Mouse (Mus musculus) megakaryocyte-erythroid progenitor cell, adult 5-6 weeks (primary cell): ENCODE results near the gene Unc93b1. TPM values are rescaled to one million over a fixed set of nuclear protein-coding genes. Genes with fewer than 3 reads are reported as not detected.

Experiments used
- ATAC-seq: replicated peaks from 2 replicates; pipeline ENCODE4 v1.8.0; 2016; ENCODE audit warnings: mild to moderate bottlenecking, inconsistent platforms; ENCODE audit not compliant: severe bottlenecking, poor library complexity, low FRiP score, low TSS enrichment
- total RNA-seq, 2 experiments: library from RNA; stranded (forward) in 1 of 2; stranded (reverse) in 1 of 2; fragments of 200-1000, 215-1000 nt in 1 of 2; fragments of >200 nt in 1 of 2; fragmentation: Nextera tagmentation in 1 of 2; gene quantifications; 2 replicates each; pipeline ENCODE4 v1.2.3; 2014 to 2017

Unc93b1 gene
- total RNA-seq, 2 experiments from 2014 or later: 9.1 to 16.4 TPM

DNA sequence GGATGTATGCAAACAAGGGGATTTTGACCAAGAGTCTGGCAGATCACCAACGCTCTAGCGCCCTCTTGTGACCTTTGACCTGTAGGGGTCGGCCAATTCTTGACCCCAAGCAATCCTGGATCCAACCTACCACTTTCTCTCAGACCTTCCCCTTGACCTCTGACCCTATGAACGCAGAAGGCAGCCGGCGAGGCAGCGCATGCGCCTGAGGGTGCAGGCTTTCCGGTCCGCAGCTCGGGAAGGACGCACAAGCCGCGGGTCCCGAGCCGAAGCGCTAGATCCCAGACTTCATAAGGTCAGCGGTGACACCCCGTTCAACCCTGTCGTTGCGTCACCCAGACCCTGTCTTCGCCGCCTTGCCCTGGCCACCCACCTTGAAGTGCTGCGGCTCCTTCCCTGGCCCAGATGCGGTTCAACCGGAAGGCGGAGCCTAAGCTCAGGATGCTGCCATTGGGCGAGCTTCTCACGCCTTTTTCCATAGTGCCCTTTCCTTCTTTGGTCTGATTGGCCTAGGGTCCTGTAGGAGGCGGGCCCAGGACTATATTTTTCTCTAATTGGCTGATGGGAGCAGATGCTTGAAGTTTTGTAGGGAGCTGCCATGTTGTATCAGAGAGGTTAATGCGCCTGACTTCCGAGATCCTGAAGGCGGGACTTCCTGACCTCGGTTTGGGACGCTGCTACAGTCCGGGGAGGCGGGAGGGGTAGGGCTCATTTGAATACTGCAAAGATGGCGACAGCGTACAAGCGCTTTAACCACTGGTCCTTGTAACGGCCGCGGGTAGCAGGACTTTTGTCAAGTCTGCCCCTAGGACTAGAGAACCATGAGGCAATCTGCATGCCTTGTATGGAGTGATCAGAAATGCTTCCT is 22.4 kb upstream of the Unc93b1 start, which contains the start of gene Ndufs8:
Gene Ndufs8, minus strand, starts transcription at position 438 of the 868 bp plus-strand sequence.
- ATAC-seq: peak; percentile 96

DNA sequence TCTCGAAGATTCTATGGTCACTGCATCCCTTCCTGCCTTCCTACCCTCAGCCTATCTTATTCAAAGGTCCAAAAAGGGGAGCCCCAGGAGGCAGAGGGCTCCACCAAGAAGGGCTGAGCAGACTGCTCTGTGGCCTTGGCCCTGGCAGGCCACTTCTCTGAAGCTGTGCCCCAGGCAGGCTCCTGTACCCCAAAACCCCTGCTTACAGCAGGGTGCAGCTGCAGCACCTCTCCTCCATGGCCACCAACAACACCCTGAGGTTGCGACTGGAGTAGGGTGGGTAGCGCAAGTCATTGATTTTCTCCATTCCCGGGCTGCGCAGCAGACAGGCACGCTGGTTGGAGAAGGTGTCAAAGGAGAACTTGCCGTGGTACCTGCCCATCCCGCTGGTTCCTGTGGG is 21.3 kb upstream of the Unc93b1 start:
- ATAC-seq: no peak

DNA sequence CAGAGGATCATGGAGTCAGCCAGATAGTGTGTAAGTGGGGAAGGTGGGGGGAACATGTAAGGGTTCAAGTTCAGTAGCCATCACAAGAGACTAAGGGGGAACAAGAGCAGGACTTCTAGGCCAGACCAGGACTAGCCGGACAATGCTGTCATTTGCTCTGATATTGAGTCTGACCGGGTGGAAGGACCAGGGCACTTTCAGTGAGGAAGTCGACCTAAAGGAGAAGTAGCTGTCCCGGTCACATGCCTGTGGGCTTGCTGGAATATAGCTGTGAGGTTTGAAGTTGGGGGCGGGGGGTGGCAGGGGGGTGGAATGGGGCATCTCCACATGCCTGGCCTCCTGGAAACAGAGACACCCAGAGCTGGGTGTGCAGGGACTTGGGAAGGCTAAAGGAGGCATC is 20.5 kb upstream of the Unc93b1 start:
- ATAC-seq: no peak

DNA sequence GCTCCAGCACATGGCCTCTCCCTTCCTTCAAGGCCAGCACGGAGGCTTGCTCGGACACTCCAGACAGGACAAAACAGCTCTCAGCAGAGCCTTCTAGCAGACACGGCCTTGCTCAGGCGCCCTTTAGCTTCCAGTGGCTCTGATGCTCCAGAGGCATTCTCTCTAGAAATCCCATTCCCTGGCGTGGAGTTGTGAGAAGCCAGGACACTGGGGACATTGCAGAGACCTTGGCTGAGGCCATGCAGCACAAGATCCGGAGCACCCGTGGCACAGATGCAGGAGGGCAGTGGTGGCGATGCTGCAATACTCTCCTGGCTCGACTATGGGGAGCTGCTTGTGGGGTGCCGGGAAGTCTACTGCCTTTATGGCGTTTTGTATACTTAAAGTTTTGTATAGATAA is 18.3 kb upstream of the Unc93b1 start:
- no peak for ATAC-seq

DNA sequence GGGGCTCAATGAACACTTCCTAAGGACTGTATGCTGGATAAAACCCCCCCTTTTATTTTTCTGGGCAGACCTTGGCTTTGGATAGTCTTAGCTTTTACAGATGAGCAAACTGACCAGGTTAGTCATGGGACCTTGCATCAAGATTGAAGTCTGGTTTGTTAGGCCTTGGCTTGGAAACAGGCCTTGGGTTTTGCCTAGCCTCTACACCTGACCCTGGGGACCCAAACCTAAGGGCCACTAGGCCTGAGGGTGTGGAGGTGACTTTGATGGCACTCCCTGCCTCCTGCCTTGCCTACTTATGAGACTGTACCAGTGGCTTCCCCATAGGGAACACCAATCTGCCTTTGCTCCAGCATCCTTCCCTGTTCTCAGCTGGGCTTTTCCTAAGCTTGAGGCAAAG is 15.1 kb upstream of the Unc93b1 start:
- ATAC-seq: no peak

DNA sequence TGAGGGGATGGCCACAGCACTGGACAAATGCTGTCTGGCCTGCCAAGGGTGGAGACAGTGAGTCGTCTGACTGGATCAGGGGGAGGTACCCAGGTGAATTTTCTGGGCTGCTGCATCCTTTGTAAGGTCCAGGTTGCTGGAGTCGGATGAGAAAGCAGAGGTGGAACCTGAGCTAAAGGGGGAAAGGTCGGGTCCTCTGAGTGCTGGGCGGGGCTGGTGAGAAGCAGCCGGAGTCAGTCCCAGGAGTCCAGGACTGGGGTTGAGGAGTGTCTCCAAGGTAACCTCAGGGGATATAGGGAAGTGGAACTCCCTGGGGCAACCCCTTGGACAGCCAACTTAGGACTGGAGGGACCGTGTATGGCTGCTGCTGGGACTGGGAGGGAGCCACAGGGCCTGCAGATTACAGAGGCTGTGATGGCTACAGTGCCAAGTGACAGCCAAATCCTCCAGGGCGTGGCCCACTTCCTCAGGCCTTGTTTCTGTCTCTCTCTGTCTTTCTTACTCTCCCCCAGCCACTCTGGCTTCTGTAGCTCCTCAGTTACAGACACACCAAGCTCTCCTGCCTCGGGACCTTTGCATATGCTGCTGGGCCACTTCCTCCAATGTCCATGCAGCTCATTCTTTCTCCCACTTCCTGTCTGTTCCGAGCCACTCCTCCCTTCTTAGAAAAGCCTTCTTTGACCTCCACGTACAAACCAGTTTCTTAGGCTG is 12.2 kb upstream of the Unc93b1 start:
- ATAC-seq: 0 out of 2 replicates have a peak, but pooled peaks have one; percentile 42

DNA sequence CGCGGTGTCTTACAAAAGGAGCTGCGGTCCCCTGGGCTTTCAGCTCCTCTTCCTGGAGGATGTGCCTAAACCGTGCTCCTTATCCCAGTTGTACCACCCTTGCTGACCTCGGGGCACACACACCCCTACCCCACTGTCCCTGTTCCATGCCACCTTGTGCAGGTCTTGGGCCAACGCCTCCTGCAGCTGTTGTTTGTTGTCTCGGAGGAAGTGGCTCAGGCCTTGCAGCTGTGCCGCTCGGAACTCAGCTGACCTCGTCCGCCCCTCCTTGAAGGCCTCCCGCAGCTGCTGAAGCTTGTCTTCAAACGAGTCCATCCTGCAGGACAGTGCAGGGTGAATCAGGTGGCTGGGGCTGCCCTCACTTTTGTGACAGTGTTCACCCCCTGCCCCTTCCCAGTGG is 11.4 kb upstream of the Unc93b1 start:
- no peak for ATAC-seq

DNA sequence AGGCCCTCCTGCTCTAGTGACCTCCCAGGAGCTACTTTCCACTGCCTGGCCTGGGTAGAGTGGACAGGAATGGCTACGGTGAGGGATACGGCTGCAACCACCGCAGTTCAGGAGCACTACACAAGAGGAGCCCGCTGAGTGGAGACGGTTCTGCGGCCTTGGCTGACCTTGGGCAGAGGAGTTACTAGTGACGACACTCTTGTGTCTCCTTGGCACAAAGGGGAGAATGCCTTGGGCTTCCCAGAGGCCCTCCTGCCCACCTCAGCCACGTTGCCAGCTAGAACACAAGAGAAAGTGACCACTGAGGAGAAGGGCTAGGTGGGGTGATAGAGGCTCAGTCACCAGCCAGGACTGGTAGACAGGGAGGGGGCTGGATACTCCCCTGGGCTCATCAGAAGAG is 10.8 kb upstream of the Unc93b1 start:
- ATAC-seq: no peak

DNA sequence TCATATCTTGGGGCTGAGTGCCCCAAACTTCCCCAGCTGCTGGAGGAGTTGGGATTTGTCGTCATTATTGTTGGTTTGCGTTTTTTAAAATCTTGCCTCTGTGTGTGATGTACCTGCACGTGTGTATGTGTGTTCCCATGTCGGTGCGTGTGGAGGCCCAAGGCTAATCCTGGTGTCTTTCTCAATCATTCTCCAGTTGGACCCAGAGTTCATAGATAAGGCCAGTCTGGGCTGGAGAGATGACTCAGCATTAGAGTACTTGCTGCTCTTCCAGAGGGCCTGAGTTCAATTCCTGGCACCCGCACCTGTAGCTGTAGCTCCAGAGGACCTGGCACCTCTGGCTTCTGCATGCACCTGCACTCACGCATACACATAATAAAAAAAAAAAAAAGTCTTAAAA is 10.1 kb upstream of the Unc93b1 start:
- ATAC-seq: no peak

DNA sequence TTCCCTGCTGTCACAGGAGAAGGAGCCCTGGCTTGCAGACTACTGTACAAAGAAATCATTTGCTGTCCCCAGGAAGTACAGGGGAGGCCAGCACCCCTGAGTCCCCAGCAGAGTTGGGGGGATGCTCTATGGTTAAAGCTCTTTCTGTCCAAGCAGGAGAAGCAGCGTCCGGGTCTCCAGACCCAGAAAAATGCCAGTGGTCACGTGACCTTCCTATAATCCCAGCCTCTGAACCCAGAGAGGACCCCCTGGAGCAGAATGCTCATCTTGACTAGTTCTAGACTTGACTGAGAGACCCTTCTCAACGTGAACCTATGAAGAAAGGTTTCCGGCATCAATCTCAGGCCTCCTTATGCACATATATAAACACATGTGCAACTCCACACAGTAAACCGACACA is 9.1 kb upstream of the Unc93b1 start:
- no peak for ATAC-seq

DNA sequence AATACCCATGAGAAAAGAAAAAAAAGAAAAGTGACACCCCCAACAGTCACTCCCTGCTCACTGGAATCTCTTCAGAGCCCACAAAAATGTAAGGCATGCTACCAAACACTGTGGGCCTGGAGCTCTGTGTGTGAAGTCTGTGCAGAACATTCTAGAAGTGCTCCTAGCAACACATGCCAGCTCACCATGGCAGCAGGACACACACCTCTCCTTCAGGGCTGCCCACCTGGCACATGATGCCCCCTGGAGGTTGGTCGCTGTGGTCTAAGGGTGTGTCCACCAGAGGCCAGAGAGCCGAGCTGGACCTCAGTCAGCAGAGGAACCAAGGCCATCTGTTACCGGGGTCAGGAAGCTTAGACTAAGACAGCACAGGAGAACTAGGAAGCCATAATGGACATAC is 8.7 kb upstream of the Unc93b1 start:
- no peak for ATAC-seq

DNA sequence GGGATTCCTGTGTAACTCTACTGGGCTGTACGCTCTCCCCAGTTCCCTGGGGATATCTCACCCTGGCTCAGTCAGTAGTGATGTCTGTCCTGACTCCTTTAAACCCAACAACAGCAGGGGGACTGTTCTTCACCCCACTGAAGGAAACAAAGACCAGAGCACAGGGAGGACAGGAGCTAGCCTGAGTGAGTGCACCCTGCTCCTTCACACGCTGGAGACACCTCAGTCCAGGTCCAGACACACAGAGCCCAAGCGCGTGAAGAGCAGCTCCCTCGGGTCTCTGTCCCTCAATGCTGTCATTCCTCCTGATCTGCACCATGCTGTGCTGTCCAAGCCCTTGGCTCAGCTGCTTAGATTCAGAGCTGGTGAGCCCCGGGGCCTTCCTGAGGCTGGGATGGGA is 8.3 kb upstream of the Unc93b1 start:
- no peak for ATAC-seq

DNA sequence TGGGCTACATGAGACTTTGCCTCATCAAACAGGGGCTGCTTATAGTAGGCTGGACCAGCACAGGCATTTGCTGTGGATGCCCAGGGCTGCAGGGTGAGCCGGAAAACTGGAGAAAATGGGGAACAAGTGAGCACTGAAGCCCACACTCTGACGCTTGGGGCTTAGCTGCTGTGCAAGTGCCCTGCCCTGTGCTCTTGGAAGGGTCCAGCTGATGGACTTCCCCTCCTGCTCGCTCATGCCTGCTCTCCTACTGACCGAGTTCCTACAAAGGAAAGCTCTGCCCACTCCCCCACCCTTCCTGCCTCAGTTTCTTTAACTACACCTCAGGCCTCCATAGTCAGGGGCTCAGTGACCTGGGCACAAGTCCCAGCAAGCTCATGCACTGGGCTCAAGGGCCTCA is 7.0 kb upstream of the Unc93b1 start:
- ATAC-seq: no peak

DNA sequence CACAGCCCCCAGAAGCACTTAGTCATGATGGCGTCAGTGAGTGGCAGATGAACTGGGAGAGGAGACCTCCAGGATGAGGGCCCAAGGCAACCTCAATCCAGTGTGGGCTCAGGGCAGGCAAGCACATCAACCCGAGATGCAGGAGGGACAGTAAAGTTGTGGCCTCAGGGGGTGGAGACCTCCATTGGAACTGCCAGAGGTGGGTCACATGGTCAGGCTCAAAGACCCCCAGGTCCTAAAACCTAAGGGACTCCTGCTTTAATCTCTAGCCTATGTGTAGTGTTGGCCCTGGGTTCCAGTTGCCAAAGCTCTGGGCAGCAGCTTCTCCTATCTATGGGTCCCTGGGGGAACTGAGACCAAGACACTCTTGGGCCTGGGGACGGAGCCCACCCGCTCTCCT is 6.2 kb upstream of the Unc93b1 start:
- no peak for ATAC-seq

DNA sequence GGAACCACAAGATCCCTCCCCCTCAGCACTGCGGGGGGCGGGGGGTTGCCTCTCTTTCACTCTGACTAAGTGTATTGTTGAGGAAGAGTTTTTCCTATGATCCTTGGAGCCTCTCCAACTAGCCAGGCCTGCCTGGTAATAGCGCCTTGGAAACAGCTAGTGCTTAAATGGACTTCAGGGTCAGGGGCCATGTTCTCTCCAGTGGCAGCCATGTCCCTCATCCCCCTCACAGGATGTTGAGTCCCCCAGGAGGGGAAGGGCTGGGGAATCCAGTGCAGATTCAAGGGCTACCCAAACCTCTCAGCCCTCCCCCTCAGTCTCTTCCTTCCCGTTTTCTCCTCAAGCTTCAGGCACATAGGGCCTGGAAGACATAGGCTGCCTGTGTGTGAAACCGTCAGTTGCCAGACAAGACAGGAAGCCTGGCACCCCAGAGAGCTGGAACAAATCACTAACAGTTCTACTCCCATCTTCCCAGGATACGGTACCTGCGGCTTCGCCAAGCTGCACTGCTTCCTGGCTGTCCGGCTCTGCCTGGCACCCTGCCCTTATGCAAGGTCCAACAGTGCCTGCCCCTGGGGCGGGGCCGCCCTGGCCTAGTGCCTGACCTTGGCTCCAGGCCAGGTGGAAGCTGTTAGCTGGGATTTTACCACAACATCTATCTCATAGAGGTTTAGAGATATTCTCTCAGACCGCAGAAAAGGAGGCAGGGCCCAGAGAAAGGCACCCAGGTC is 5.6 kb upstream of the Unc93b1 start, which contains the start of gene Aldh3b1:
Gene Aldh3b1, minus strand, starts transcription at position 598 of the 731 bp plus-strand sequence.
- peak; percentile 37; the same call in 1 of the 2 replicates for ATAC-seq

DNA sequence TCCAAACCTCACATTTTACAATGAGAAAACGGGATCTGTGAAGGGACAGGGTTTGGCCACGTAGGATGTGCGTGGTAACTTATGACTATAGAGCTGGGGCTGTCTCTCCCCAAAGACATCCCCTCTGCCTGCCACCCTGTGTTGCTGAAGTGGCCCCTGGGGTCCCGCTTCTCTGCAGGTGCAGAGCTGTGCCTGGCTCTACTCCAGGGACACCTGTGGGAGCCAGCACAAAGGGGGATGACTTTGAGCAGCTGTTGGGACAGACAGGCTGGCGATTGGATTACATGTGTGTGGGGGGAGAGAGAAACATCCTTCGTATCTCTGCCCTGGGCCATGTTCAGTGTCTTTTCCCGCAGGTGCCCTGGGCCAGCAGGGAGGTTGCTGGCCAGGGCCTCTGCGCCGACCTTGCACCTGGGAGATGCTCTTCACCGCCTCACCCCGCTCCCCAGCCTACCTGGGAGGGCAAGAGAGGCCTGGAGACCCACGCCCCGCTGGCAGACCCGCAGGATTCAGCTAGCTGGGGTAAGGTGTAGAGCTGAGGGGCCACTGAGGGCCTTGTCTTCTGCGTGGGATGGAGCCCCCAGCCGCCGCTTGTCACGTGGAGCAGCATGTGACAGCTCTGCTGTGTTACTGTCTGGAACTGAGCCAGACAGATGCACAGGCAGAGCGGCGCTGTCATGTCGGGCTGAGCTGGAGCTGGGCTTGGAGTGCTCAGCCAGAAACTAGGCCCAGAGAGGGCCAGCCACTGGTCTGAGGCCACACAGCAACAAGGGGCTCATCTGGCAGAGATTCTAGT is 4.5 kb upstream of the Unc93b1 start:
- ATAC-seq: no peak

DNA sequence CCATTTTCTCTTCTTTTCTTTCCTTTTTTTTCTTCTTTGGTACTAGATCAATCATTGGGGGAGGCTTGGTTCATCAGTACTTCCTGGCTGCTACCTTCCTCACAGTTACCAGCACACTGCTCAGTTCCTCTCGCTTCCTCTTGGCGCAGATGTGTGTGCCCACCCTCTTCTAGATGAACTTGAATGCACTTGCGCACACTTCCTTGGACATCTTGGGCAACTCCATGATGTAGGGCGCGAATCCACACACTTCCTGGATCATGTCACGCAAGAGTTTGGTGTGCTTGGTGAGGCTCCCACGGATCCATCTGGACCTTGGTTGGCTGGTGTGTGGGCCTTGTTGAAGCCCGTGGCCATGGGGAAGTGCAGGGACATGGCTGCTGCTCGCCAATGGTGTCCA is 3.3 kb upstream of the Unc93b1 start:
- ATAC-seq: no peak

DNA sequence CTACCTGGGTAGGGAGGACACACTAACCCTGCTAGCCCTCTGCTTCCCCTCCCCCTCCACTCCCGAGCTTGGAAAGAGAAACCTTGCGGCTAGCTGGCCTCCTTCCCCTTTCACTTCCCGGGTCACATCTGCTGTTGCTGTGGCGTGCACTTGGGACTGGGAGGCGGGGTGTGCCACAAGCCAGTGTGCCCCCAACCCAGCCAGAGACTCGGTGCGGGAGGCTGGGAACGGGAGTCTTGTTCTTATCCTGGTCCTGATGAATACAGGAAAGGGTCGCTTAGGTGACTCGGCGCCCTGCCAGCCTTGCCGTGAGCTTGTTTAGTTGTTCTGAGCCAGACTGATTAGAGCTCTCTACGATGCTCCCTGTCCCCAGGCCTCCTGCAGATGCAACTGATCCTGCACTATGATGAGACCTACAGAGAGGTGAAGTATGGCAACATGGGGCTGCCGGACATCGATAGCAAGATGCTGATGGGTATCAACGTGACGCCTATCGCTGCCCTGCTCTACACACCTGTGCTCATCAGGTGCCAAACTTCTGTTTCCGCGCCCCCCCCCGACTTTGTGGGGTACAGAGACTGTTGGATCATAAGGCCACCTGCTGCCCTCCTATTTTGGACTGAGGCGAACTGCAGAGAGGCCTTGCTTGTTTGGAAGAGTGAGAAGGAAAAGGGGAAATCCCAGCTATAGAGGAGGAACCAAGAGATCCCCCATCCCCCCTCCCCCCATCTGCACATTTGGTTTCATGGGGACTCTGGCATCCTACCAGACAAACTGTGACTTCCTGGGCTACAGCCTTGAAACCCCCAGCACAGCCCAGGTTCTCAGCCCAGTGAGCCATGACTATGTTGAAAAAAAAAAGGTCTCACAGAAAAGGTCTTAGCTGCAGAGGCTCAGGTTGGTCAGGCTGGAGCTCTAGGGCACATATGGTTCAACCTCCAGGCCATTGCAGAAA is 1.2 kb downstream of the Unc93b1 start:
- ATAC-seq: peak; percentile 53
